Mouse (Mus musculus) intestine, embryonic 16.5 days (tissue): Measurements from ENCODE around the gene Xpnpep3. TPM values are rescaled to one million over a fixed set of nuclear protein-coding genes. Genes with fewer than 3 reads are reported as not detected.

Source experiments
- ATAC-seq: fragments of 200-750 bp; cut with Nextera tagmentation; 2 replicates; pipeline ENCODE4 v1.8.0; 2017; ENCODE audit warnings: moderate TSS enrichment, moderate library complexity
- H3K27ac ChIP-seq: fragments of 300-500 bp; sonication (generic); 2 replicates; pipeline ENCODE4 v1.5.1; 2014; ENCODE audit warnings: mild to moderate bottlenecking, low read length
- H3K27me3 ChIP-seq: fragments of 300-500 bp; sonication (generic); replicated peaks from 2 replicates; pipeline ENCODE4 v1.6.1; 2014; ENCODE audit warnings: low read length, control low read depth, mixed read lengths; ENCODE audit not compliant: control insufficient read depth, insufficient read depth
- H3K36me3 ChIP-seq: fragments of 300-500 bp; sonication (generic); 2 replicates; pipeline ENCODE4 v1.6.1; 2014; ENCODE audit warnings: low read length, control low read depth; ENCODE audit not compliant: control insufficient read depth, insufficient read depth
- H3K4me1 ChIP-seq: fragments of 300-500 bp; sonication (generic); 2 replicates; pipeline ENCODE4 v1.6.1; 2014; ENCODE audit warnings: low read length, control low read depth, mixed read lengths; ENCODE audit not compliant: control insufficient read depth, insufficient read depth
- H3K4me2 ChIP-seq: fragments of 300-500 bp; sonication (generic); 2 replicates; pipeline ENCODE4 v1.6.1; 2014; ENCODE audit warnings: low read depth, low read length, control low read depth
- H3K4me3 ChIP-seq: fragments of 300-500 bp; sonication (generic); 2 replicates; pipeline ENCODE4 v1.5.1; 2014; ENCODE audit warnings: mild to moderate bottlenecking, low read length
- H3K9ac ChIP-seq: fragments of 300-500 bp; sonication (generic); 2 replicates; pipeline ENCODE4 v1.6.1; 2014; ENCODE audit warnings: low read depth, low read length
- H3K9me3 ChIP-seq: fragments of 300-500 bp; sonication (generic); 2 replicates; pipeline ENCODE4 v1.6.1; 2016; ENCODE audit warnings: low read length, control low read depth; ENCODE audit not compliant: control insufficient read depth
- WGBS: fragments of 180-500 bp; shearing (Covaris S2); extraction: QIAGEN DNeasy Blood & Tissue Kit; methylation state at CpG from one replicate; pipeline ENCODE4 v1.1.7; 2014; 5-methylcytosine and 5-hydroxymethylcytosine counted together
- polyA plus RNA-seq: library from polyadenylated mRNA; unstranded; fragments of >200 nt; fragmentation: Nextera tagmentation; extraction: Ambion mirVana; gene quantifications from 2 replicates; pipeline ENCODE4 v1.2.1, GENCODE M21; 2015

Gene Xpnpep3
- polyA plus RNA-seq, 1 experiment from 2014 or later = 7.8 TPM

GRCm38 (mm10) chr15:81361417-81362015 is 38.4 kb upstream of the Xpnpep3 start:
- Histone ChIP-seq H3K4me3 (no peak overlapping the region), H3K9ac (0 out of 2 replicates have a peak overlapping the region, but pooled peaks have one; percentile 7)

GRCm38 (mm10) chr15:81362501-81362900 is 37.4 kb upstream of the Xpnpep3 start:
- no peak for ATAC-seq
- 74% methylated on average over 1 of the region's 1 CpGs for WGBS
- Histone ChIP-seq H3K4me3 (no peak overlapping the region), H3K9ac (no peak overlapping the region), H3K27me3 (no peaks in the 10 kb centered on the region), H3K4me2 (no peak overlapping the region), H3K4me1 (peaks cover 14% of the 10 kb centered on the region; the same call in 1 of the 2 replicates), H3K27ac (no peak overlapping the region), H3K9me3 (no peaks in the 10 kb centered on the region), H3K36me3 (peaks cover 5% of the 10 kb centered on the region; the same call in 1 of the 2 replicates)

More at GRCm38 (mm10) chr15:81361417-81362015, 38.4 kb upstream of the Xpnpep3 start:
- Histone ChIP-seq H3K27ac (peak overlapping the region; percentile 65), H3K9me3 (no peaks in the 10 kb centered on the region), H3K36me3 (peaks cover under 1% of the 10 kb centered on the region; the same call in 1 of the 2 replicates), H3K4me1 (peaks cover 17% of the 10 kb centered on the region; the same call in 1 of the 2 replicates), H3K4me2 (peak overlapping the region; percentile 77), H3K27me3 (no peaks in the 10 kb centered on the region)
- 28% methylated on average over 10 of the region's 10 CpGs for WGBS
- no peak; the same call in 1 of the 2 replicates for ATAC-seq

- WGBS = 79% methylated on average over 1 of the region's 1 CpGs
- Histone ChIP-seq H3K4me2 (no peak overlapping the region), H3K27ac (no peak overlapping the region), H3K36me3 (peaks cover 5% of the 10 kb centered on the region; the same call in 1 of the 2 replicates), H3K4me1 (peaks cover 11% of the 10 kb centered on the region; the same call in 1 of the 2 replicates), H3K9me3 (no peaks in the 10 kb centered on the region), H3K27me3 (no peaks in the 10 kb centered on the region), H3K4me3 (no peak overlapping the region), H3K9ac (no peak overlapping the region)
- no peak for ATAC-seq
Observed at GRCm38 (mm10) chr15:81364271-81364670, 35.7 kb upstream of the Xpnpep3 start.

GRCm38 (mm10) chr15:81365246-81365645 is 34.7 kb upstream of the Xpnpep3 start:
- Histone ChIP-seq H3K27me3 (no peaks in the 10 kb centered on the region), H3K36me3 (peaks cover 5% of the 10 kb centered on the region), H3K9me3 (no peaks in the 10 kb centered on the region), H3K27ac (no peak overlapping the region), H3K4me3 (no peak overlapping the region), H3K9ac (no peak overlapping the region), H3K4me1 (peaks cover 10% of the 10 kb centered on the region; the same call in 1 of the 2 replicates), H3K4me2 (no peak overlapping the region)
- 77% methylated on average over 8 of the region's 8 CpGs for WGBS
- ATAC-seq = 0 out of 2 replicates have a peak, but pooled peaks have one; percentile 37

- no peak overlapping the region for H3K27ac ChIP-seq
- no peak overlapping the region for H3K9ac ChIP-seq
- peaks cover 9% of the 10 kb centered on the region for H3K36me3 ChIP-seq
- H3K9me3 ChIP-seq = no peaks in the 10 kb centered on the region
- H3K27me3 ChIP-seq = no peaks in the 10 kb centered on the region
- H3K4me1 ChIP-seq = 0 out of 2 replicates have a peak, but pooled peaks cover 6% of the 10 kb centered on the region
- H3K4me3 ChIP-seq = no peak overlapping the region
- ATAC-seq = no peak
- H3K4me2 ChIP-seq = no peak overlapping the region
- 75% methylated on average over 4 of the region's 4 CpGs for WGBS
Observed at GRCm38 (mm10) chr15:81366241-81366640, 33.7 kb upstream of the Xpnpep3 start.

- Histone ChIP-seq H3K4me3 (no peak overlapping the region), H3K4me2 (no peak overlapping the region), H3K9ac (no peak overlapping the region), H3K36me3 (peaks cover 9% of the 10 kb centered on the region), H3K4me1 (0 out of 2 replicates have a peak, but pooled peaks cover 2% of the 10 kb centered on the region), H3K27me3 (no peaks in the 10 kb centered on the region), H3K27ac (no peak overlapping the region), H3K9me3 (no peaks in the 10 kb centered on the region)
- no peak for ATAC-seq
- 70% methylated on average over 1 of the region's 1 CpGs for WGBS
Observed at GRCm38 (mm10) chr15:81368601-81369000, 31.3 kb upstream of the Xpnpep3 start.

- no peak overlapping the region for H3K27ac ChIP-seq
- H3K36me3 ChIP-seq = peaks cover 9% of the 10 kb centered on the region
- no peak for ATAC-seq
- H3K9me3 ChIP-seq = no peaks in the 10 kb centered on the region
- no peaks in the 10 kb centered on the region for H3K27me3 ChIP-seq
- no peak overlapping the region for H3K4me3 ChIP-seq
- 0 out of 2 replicates have a peak, but pooled peaks cover 2% of the 10 kb centered on the region for H3K4me1 ChIP-seq
- WGBS = 64% methylated on average over 1 of the region's 1 CpGs
- H3K4me2 ChIP-seq = no peak overlapping the region
- H3K9ac ChIP-seq = no peak overlapping the region
Observed at GRCm38 (mm10) chr15:81370356-81370755, 29.6 kb upstream of the Xpnpep3 start.

- no peak overlapping the region for H3K27ac ChIP-seq
- no peak overlapping the region for H3K4me3 ChIP-seq
- H3K4me2 ChIP-seq = no peak overlapping the region
- H3K9ac ChIP-seq = no peak overlapping the region
- 89% methylated on average over 11 of the region's 11 CpGs for WGBS
- ATAC-seq = no peak
- H3K27me3 ChIP-seq = no peaks in the 10 kb centered on the region
- no peaks in the 10 kb centered on the region for H3K4me1 ChIP-seq
- peaks cover 10% of the 10 kb centered on the region for H3K36me3 ChIP-seq
- H3K9me3 ChIP-seq = no peaks in the 10 kb centered on the region
Observed at GRCm38 (mm10) chr15:81374621-81375020, 25.3 kb upstream of the Xpnpep3 start.

GRCm38 (mm10) chr15:81378845-81379244 is 21.1 kb upstream of the Xpnpep3 start:
- 87% methylated on average over 2 of the region's 2 CpGs for WGBS
- H3K9ac ChIP-seq = no peak overlapping the region
- H3K27ac ChIP-seq = no peak overlapping the region
- H3K27me3 ChIP-seq = no peaks in the 10 kb centered on the region
- peaks cover 9% of the 10 kb centered on the region for H3K36me3 ChIP-seq
- H3K4me2 ChIP-seq = no peak overlapping the region
- no peaks in the 10 kb centered on the region for H3K4me1 ChIP-seq
- no peaks in the 10 kb centered on the region for H3K9me3 ChIP-seq
- H3K4me3 ChIP-seq = no peak overlapping the region
- no peak for ATAC-seq
